Mouse (Mus musculus) ES-E14 (cell line): Measurements from ENCODE around the gene Pax3.

Experiments used
- CHD2 ChIP-seq: IDR thresholded peaks from 2 replicates; pipeline ENCODE4 v1.6.1; 2014; ENCODE audit warnings: mild to moderate bottlenecking, low read depth, low read length, inconsistent platforms
- HCFC1 ChIP-seq: IDR thresholded peaks from 2 replicates; pipeline ENCODE4 v1.6.1; 2012; ENCODE audit warnings: low read length, inconsistent platforms, borderline replicate concordance; ENCODE audit not compliant: insufficient read depth
- MAFK ChIP-seq: IDR thresholded peaks from 2 replicates; pipeline ENCODE4 v1.6.1; 2014; ENCODE audit warnings: mild to moderate bottlenecking, low read depth, low read length, inconsistent platforms; ENCODE audit not compliant: insufficient read depth
- ZC3H11A ChIP-seq: IDR thresholded peaks from 2 replicates; pipeline ENCODE4 v1.6.1; 2012; ENCODE audit warnings: low read depth, mild to moderate bottlenecking, inconsistent platforms, low read length, borderline replicate concordance

DNA sequence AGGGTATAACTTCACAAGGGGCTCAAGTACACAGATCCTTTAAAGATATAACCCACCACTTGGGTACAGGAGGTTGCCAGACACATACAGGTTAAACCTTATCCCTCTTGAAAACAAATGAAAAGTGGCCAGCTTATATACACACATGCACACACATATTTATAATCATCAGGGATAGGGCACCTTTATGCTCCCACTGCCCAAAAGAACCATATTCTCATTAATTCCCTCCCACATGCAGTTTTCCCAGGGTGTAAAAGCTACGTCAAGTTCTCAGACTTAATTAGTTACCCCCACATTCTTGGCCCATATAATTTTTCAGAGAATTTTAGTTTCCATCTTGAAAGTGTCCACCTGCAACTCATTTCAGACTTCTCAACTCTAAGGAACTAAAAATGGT is 5.2 kb downstream of the Pax3 start:
- TF ChIP-seq MAFK (no peak), ZC3H11A (no peak), CHD2 (no peak), HCFC1 (no peak)
